Mouse (Mus musculus): Measurements from ENCODE around the gene Pomt1. TPM values are rescaled to one million over a fixed set of nuclear protein-coding genes. Genes with fewer than 3 reads are reported as not detected.
A peak's percentile ranks its signal among the peaks of the same experiment; 100 is the strongest.

The Pomt1 gene
- polyA plus RNA-seq, 1 experiment from 2014 or later, result 9.2 TPM

DNA sequence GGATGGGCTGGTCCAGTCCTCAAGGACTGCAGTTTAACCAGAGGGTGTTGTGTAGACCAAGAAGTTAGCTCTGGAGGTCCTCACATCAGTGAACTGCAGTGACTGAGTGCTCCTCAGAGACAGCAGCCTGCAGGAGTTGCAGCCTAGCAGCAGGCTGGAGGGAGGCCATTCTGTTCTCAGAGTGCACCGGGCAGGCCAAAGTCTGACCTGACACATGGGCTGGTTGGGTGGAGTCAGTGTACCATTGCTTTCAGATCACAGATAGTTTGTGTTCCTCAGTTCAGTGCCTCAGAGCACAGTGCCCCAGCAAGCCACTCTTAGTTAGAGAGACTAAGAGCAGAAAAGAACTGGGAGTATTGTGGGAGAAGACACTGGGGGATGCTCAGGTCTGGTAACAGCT is 28.7 kb upstream of the Pomt1 start:
- H3K27ac ChIP-seq (ENCODE audit: low read depth, low read length), result peak overlapping the region; percentile 70
- H3K4me2 ChIP-seq (replicated peaks; ENCODE audit: low read depth), result no peak overlapping the region
- H3K9ac ChIP-seq (ENCODE audit: low read depth, low read length), result no peak overlapping the region
- no peaks in the 10 kb centered on the region for H3K4me1 ChIP-seq (replicated peaks; ENCODE audit: control insufficient read depth, insufficient read depth, low read length)
- peak; percentile 59; the same call in 1 of the 2 replicates for ATAC-seq
- 69% methylated on average over 1 of the region's 1 CpGs for whole genome bisulfite sequencing
- no peaks in the 10 kb centered on the region for H3K27me3 ChIP-seq (replicated peaks; ENCODE audit: control insufficient read depth, insufficient read depth, low read length)
- no peak overlapping the region for H3K4me3 ChIP-seq (ENCODE audit: low read depth, low read length)
- no peaks in the 10 kb centered on the region for H3K9me3 ChIP-seq (ENCODE audit: control insufficient read depth)
- no peak for TF ChIP-seq CTCF (IDR thresholded peaks at IDR 0.05; ENCODE audit: low read depth)
- peaks cover 88% of the 10 kb centered on the region for H3K36me3 ChIP-seq (ENCODE audit: control insufficient read depth, insufficient read depth)

DNA sequence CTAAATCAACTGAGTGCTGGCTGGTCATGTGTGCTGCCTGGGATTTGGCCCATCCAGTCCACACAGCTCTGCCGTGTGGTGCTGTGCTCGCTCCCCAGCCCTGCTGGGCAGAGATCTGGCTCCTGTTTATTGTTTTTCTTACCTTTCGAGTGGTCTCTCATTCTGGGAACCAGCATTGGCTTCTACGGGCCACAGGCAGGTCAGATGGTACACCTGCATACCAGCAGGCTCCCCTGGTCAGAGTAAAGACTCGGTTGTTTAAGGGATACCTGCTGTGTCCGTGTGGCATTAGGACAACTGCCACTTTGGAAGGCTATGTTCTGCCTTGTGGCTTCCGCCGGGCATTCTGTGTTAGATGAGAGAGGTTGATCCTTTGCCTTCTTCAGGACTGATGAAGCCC is 24.7 kb upstream of the Pomt1 start:
- H3K4me1 ChIP-seq (replicated peaks; ENCODE audit: control insufficient read depth, insufficient read depth, low read length), result no peaks in the 10 kb centered on the region
- WGBS, result 92% methylated on average over 8 of the region's 8 CpGs
- no peak for TF ChIP-seq CTCF (IDR thresholded peaks at IDR 0.05; ENCODE audit: low read depth)
- ATAC-seq, result no peak
- H3K9ac ChIP-seq (ENCODE audit: low read depth, low read length), result no peak overlapping the region
- no peak overlapping the region for H3K4me2 ChIP-seq (replicated peaks; ENCODE audit: low read depth)
- H3K9me3 ChIP-seq (ENCODE audit: control insufficient read depth), result no peaks in the 10 kb centered on the region
- H3K4me3 ChIP-seq (ENCODE audit: low read depth, low read length), result no peak overlapping the region
- H3K27me3 ChIP-seq (replicated peaks; ENCODE audit: control insufficient read depth, insufficient read depth, low read length), result no peaks in the 10 kb centered on the region
- no peak overlapping the region for H3K27ac ChIP-seq (ENCODE audit: low read depth, low read length)
- H3K36me3 ChIP-seq (ENCODE audit: control insufficient read depth, insufficient read depth), result peaks cover 90% of the 10 kb centered on the region

DNA sequence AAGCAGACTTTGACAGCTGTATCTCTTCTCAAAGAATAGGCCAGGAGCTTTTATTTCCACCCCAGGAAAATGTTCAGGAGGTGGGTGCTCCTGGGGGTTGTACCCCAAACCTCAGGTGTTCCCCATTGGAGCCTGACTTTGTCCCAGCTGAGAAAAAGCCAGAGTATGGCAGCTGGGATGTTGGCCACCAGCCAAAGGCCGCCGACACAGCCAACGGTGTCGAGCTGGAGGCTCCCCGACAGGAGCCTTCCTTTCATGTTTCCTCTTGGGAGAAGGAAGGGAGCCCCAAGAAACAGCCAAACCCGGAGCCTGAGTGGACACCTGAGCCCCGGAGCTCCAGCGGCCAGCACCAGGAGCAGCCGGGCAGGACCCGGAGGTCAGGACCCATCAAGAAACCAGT is 23.4 kb upstream of the Pomt1 start:
- no peak for ATAC-seq
- Histone ChIP-seq H3K4me3 (ENCODE audit: low read depth, low read length) (no peak overlapping the region), H3K27ac (ENCODE audit: low read depth, low read length) (peak overlapping the region; percentile 21; the same call in 1 of the 2 replicates), H3K36me3 (ENCODE audit: control insufficient read depth, insufficient read depth) (peaks cover 90% of the 10 kb centered on the region), H3K9me3 (ENCODE audit: control insufficient read depth) (no peaks in the 10 kb centered on the region), H3K4me1 (replicated peaks; ENCODE audit: control insufficient read depth, insufficient read depth, low read length) (no peaks in the 10 kb centered on the region), H3K9ac (ENCODE audit: low read depth, low read length) (no peak overlapping the region), H3K4me2 (replicated peaks; ENCODE audit: low read depth) (no peak overlapping the region), H3K27me3 (replicated peaks; ENCODE audit: control insufficient read depth, insufficient read depth, low read length) (no peaks in the 10 kb centered on the region)
- 73% methylated on average over 10 of the region's 10 CpGs for WGBS
- TF ChIP-seq CTCF (IDR thresholded peaks at IDR 0.05; ENCODE audit: low read depth), result no peak

DNA sequence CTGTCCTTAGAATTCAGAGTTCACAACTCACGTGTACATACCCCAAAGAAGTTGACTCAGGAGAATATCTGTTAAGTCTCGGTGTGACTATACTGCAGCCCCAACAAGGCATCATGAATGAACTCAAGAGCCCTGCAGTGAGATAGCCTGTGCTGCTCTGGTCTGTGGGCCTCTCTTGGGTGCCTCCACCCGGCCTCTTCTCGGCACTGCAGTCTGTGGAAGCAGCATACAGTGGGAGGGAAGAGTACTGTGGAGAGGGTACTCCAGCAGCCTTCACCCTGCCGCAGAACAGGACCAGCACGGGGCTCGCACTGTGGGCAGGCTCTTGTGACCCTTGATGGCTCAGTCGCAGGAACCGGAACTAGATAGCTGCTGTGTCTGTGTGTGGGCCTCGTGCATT is 20.8 kb upstream of the Pomt1 start:
- Histone ChIP-seq H3K9ac (ENCODE audit: low read depth, low read length) (no peak overlapping the region), H3K4me2 (replicated peaks; ENCODE audit: low read depth) (no peak overlapping the region), H3K27ac (ENCODE audit: low read depth, low read length) (no peak overlapping the region), H3K4me3 (ENCODE audit: low read depth, low read length) (no peak overlapping the region), H3K9me3 (ENCODE audit: control insufficient read depth) (no peaks in the 10 kb centered on the region), H3K4me1 (replicated peaks; ENCODE audit: control insufficient read depth, insufficient read depth, low read length) (no peaks in the 10 kb centered on the region), H3K27me3 (replicated peaks; ENCODE audit: control insufficient read depth, insufficient read depth, low read length) (no peaks in the 10 kb centered on the region), H3K36me3 (ENCODE audit: control insufficient read depth, insufficient read depth) (peaks cover 92% of the 10 kb centered on the region)
- no peak for ATAC-seq
- TF ChIP-seq CTCF (IDR thresholded peaks at IDR 0.05; ENCODE audit: low read depth), result no peak
- 91% methylated on average over 10 of the region's 10 CpGs for WGBS

DNA sequence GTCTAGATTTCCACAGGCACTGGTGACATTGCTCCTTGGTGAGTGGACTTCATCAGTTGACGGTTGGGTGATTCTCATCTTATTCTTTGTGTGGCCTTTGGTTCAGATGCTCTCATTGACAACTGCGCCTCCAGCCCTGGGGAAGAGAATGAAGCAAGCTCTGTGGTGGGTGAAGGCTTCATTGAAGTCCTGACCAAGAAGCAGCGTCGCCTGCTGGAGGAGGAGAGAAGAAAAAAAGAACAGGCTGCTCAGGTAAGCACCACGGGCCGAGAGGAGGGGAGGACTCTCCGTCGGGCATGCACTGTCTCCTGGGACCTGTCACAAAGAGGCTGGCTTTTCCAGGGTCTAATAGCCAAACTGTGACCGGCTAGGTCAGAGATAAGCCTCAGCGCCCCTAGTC is 19.9 kb upstream of the Pomt1 start:
- ATAC-seq, result no peak
- no peak for TF ChIP-seq CTCF (IDR thresholded peaks at IDR 0.05; ENCODE audit: low read depth)
- Histone ChIP-seq H3K9me3 (ENCODE audit: control insufficient read depth) (no peaks in the 10 kb centered on the region), H3K36me3 (ENCODE audit: control insufficient read depth, insufficient read depth) (peaks cover 99% of the 10 kb centered on the region), H3K9ac (ENCODE audit: low read depth, low read length) (no peak overlapping the region), H3K4me2 (replicated peaks; ENCODE audit: low read depth) (no peak overlapping the region), H3K4me3 (ENCODE audit: low read depth, low read length) (no peak overlapping the region), H3K4me1 (replicated peaks; ENCODE audit: control insufficient read depth, insufficient read depth, low read length) (no peaks in the 10 kb centered on the region), H3K27ac (ENCODE audit: low read depth, low read length) (no peak overlapping the region), H3K27me3 (replicated peaks; ENCODE audit: control insufficient read depth, insufficient read depth, low read length) (no peaks in the 10 kb centered on the region)
- 88% methylated on average over 10 of the region's 10 CpGs for WGBS

DNA sequence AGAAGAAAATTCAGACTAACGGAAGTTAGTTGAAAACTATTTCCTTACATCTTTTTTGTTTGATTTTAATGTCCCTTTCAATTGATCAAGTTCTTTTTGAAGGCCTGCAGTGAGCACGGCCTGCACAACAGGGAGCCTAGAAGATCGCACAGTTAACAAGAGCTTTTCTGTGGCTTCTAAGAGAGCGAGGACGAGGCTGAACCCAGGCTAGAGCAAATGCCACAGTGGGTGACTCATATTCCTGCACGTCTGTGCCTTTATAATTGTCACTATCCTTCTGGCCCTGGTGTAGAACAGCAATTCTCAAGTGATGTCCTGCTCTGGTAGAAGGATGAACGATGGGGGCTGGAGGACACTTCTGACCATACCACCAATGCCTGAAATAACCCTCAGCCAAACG is 18.7 kb upstream of the Pomt1 start:
- Histone ChIP-seq H3K9ac (ENCODE audit: low read depth, low read length) (no peak overlapping the region), H3K36me3 (ENCODE audit: control insufficient read depth, insufficient read depth) (peaks cover 100% of the 10 kb centered on the region), H3K4me3 (ENCODE audit: low read depth, low read length) (no peak overlapping the region), H3K4me2 (replicated peaks; ENCODE audit: low read depth) (no peak overlapping the region), H3K27me3 (replicated peaks; ENCODE audit: control insufficient read depth, insufficient read depth, low read length) (no peaks in the 10 kb centered on the region), H3K27ac (ENCODE audit: low read depth, low read length) (no peak overlapping the region), H3K4me1 (replicated peaks; ENCODE audit: control insufficient read depth, insufficient read depth, low read length) (no peaks in the 10 kb centered on the region), H3K9me3 (ENCODE audit: control insufficient read depth) (no peaks in the 10 kb centered on the region)
- no peak for TF ChIP-seq CTCF (IDR thresholded peaks at IDR 0.05; ENCODE audit: low read depth)
- no peak for ATAC-seq
- WGBS, result 90% methylated on average over 8 of the region's 8 CpGs

DNA sequence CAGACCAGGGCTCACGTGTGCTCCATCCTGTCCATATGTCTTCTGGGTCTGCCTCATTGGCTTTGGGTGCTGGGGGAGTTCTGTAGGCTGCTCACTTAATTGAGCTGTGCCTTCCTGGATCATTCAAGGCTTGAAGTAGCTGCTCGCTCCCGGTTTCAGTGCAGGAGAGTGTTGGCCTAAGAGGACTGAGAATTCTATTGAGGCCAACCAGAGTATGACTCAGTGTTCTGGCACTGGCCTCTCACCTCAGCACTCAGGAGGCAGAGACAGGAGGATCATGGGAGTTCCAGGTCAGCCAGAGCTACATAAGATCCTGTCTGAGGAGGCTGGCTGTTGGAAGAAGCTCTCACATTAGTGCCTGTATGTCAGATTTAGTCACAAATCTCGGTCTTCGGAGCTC is 18.3 kb upstream of the Pomt1 start:
- Histone ChIP-seq H3K27ac (ENCODE audit: low read depth, low read length) (no peak overlapping the region), H3K9ac (ENCODE audit: low read depth, low read length) (no peak overlapping the region), H3K4me3 (ENCODE audit: low read depth, low read length) (no peak overlapping the region), H3K36me3 (ENCODE audit: control insufficient read depth, insufficient read depth) (peaks cover 100% of the 10 kb centered on the region), H3K4me1 (replicated peaks; ENCODE audit: control insufficient read depth, insufficient read depth, low read length) (no peaks in the 10 kb centered on the region), H3K27me3 (replicated peaks; ENCODE audit: control insufficient read depth, insufficient read depth, low read length) (no peaks in the 10 kb centered on the region), H3K4me2 (replicated peaks; ENCODE audit: low read depth) (no peak overlapping the region), H3K9me3 (ENCODE audit: control insufficient read depth) (no peaks in the 10 kb centered on the region)
- no peak for ATAC-seq
- WGBS, result 89% methylated on average over 5 of the region's 5 CpGs
- no peak for TF ChIP-seq CTCF (IDR thresholded peaks at IDR 0.05; ENCODE audit: low read depth)
